Mouse (Mus musculus): Measurements from ENCODE around the gene Bod1l.

The Bod1l gene

DNA sequence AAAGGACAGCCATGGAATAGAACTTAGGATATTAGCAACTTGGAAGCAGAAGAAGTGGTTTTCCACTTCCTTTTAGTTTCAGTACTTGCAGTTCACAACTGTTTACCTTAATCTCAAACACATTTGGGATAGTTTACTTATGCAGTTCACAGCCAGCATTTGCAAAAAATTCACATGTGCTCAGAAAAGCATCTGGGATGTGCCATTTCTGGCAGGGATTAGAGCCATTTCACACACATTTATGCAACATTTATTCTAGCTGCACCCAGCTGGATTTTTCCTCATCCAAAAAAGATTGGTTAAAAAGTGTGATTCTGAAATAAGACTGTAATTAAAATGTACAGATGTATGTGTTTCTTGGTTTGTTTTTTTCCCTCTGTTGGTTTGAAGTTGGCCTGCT lies 49.7 kb downstream of the Bod1l start:
- no peak for DNase-seq

- no peak for DNase-seq
Observed at GRCm38 (mm10) chr5:41790517-41790916, 53.6 kb downstream of the Bod1l start.

DNA sequence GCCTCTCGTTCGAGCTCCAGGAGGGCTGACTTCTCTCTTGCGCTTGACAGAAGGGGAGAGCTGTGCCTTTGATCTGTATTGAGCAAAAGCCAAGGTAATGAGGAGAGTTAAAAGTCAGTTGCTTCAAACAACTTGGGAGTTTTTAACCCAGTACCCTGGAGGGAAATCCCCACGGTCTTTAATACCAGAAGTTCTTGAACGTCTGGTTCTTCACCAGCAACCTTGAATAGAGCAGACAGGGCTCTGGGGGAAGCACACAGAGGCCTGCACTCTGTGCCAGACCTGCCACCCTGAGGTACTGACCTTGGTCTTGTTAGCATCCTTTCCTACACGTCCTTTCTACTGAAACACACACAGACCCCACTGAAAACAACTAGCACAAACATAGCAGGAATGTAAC lies 55.2 kb downstream of the Bod1l start:
- no peak for DNase-seq

DNA sequence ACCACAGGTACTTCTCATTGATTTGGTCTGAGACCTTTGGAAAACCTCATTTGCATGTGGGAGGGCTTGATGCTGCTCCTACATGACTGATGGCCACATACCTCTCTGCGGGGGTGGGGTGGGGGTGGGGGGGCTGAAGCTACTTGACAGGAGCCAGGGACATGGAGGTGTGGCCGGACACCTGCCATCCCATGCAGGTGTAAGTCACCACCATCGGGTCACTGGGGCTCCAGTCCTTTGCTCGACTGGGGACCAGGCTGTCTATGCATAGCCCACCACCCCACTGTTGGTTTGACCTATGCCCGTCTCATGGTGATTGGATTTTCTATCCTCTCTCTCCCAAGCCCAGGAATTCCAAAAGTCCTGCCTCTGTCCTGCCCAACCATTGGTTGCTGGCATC lies 62.2 kb downstream of the Bod1l start:
- DNase-seq, result no peak

- DNase-seq, result no peak
Observed at GRCm38 (mm10) chr5:41780026-41780425, 64.1 kb downstream of the Bod1l start.

GRCm38 (mm10) chr5:41775728-41776127 lies 68.4 kb downstream of the Bod1l start:
- DNase-seq, result no peak

GRCm38 (mm10) chr5:41775273-41775672 lies 68.8 kb downstream of the Bod1l start:
- DNase-seq, result no peak

- DNase-seq, result peak; percentile 88
Observed at GRCm38 (mm10) chr5:41768382-41769040, 75.6 kb downstream of the Bod1l start.

DNA sequence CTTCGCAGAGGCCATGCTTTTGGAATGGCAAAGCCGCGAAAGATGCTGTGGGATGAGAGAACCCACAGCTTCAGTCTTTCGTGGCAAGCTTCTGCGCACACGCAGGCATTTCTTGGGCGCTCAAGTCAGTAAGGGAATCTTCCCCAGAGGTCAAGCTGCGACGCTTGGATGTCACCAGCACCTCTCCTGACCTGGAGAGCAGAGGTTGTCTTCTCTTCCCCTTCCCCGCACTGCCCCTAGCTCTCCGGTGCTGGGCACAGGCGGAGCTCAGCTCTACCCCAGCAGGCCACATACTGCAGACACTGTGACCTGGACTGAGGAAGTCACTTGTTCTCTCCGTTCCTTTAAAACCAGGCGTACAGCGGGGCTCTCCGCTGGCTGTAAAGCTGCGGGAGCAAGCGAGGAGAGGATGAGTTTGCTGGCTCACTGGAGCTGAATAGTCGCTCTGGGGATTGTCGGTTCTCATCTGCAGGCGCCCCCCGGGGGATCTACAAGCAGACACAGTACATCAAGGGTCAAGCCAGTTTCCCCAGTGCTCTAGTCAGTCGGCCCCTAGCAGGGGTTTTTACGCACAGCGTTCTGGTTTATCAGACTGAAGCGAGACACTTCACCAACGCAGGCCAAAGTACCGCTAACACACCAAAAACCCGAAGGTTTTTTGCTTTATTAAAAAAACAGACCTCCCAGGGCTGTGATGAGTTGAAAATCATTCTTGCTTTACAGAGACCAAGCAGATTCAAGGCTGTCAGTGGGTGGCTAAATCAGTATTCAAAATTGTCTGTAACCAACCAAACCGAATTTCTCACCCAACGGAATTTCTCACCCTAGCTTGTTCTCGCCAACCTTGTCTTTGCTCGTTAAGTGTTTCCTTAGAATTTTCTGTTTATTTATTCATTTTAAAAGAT lies 76.6 kb downstream of the Bod1l start:
- no peak for DNase-seq

DNA sequence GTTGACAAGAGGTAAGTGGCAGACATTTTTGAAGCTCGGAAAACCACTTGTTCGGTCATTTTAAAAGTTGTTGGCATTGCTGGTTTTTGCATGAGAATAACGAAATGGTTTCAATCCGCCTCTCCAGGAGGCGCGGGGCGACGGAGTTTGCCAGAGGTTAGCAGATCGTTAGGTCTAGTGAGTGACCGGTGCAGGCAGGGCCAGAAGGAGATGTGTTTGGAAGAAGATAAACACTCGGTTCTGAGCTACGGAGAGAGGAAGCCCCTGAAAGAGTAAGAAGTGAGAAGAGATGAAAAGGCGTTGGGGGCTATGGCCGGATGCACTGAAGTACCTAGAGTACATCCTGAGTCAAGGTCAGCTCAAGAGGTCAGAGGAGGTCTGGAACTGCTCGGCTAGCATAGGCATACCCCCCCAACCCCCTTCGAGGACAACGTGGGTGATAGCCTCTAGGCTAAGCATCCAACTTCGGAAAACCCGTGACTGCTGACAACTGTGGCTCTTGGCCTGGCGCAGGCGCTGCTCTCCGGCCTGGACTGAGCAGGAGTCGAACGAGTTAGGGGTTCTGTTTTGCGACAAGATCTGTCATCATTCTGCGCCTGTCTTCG lies 77.6 kb downstream of the Bod1l start:
- DNase-seq, result no peak

GRCm38 (mm10) chr5:41765626-41766405 lies 78.3 kb downstream of the Bod1l start:
- no peak for DNase-seq

GRCm38 (mm10) chr5:41763731-41764721 lies 80.1 kb downstream of the Bod1l start, which contains the start of gene Nkx3-2:
Nkx3-2 (minus strand) TSS chr5:41764501.
- no peak for DNase-seq

- no peak for DNase-seq
Observed at GRCm38 (mm10) chr5:41762947-41763730, 81.0 kb downstream of the Bod1l start.

GRCm38 (mm10) chr5:41762141-41762946 lies 81.8 kb downstream of the Bod1l start:
- no peak for DNase-seq

GRCm38 (mm10) chr5:41761509-41762140 lies 82.5 kb downstream of the Bod1l start:
- DNase-seq, result no peak

DNA sequence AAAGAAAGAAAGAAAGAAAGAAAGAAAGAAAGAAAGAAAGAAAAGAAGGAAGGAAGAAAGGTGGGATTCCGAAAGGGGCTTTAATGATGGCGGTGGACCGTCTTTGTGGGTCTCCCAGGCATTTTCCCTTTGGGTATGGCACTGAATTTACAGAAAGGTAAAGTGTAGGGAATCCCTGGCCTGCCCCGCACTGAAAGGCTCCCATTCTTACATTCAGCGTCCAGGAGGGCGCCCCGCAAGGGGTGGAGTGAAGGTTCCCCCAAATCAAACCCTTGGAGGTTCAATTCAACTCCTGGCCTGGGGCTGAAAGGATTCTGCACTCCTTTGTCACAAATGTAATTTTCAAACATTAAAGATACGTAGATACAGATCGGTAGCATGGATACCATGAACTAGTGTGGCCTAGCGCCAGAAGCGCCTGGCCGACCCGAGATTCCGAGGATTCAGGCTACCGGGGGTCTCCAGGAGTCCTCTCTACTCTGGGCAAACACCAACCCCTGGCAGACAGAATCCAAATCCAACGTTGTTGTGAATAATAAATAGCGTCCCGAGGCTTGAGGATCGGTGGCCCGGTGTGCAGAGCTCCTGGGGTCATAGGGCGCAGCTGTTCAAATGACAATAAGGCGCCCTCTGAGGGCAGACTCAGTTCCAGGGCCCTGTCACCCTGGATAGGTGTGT lies 83.1 kb downstream of the Bod1l start:
- DNase-seq, result no peak

- no peak for DNase-seq
Observed at GRCm38 (mm10) chr5:41760071-41760470, 84.0 kb downstream of the Bod1l start.
